Comparison of ENCODE assay signal across 26 mouse cellular contexts in genomic region chr12:95770251-95770650, GRCm38 (mm10).
A peak's percentile ranks its signal among the peaks of the same experiment; 100 is the strongest.
DNase-seq lines count a peak whose midpoint lies in the region; ATAC-seq and TF ChIP-seq lines count a peak whose summit lies in the region.
"Had no signal": no experiment of that assay in that cellular context is flagged by ENCODE, and none has a peak within 500 bp of the region (broad histone marks: within the 10 kb centered on the region; RNA-seq: fewer than 3 reads in every experiment).

No protein-coding gene starts in this region.

- H3K4me3 ChIP-seq in lung, embryonic 14.5 days (ENCODE audit: low read depth, low read length) = no peak overlapping the region
- H3K4me3 ChIP-seq: embryonic facial prominence, embryonic 15.5 days; erythroblast, embryonic 14.5 days; forebrain, embryonic 10.5 days; heart, adult 2 months; heart, embryonic 15.5 days; hindbrain, embryonic 10.5 days; intestine, embryonic 15.5 days had no signal

- no peaks in the 10 kb centered on the region for H3K27me3 ChIP-seq in lung, embryonic 14.5 days (ENCODE audit: insufficient read depth, low read length)
- H3K27me3 ChIP-seq: embryonic facial prominence, embryonic 15.5 days; heart, embryonic 15.5 days; intestine, embryonic 15.5 days had no signal

- no peaks in the 10 kb centered on the region for H3K9me3 ChIP-seq in lung, embryonic 14.5 days (ENCODE audit: low read depth, low read length)
- H3K9me3 ChIP-seq: embryonic facial prominence, embryonic 15.5 days; forebrain, embryonic 10.5 days; heart, embryonic 15.5 days; hindbrain, embryonic 10.5 days; intestine, embryonic 15.5 days had no signal

- peak; percentile 24 for DNase-seq in adrenal gland, adult (ENCODE audit: inconsistent age in 2 of 2, low spot score in 1 of 2)
- no peak for DNase-seq in adrenal gland, adult 2 months
- peak; percentile 28 to 31 for DNase-seq in cerebellum, postnatal 14 days
- peak; percentile 26 for DNase-seq in lung, embryonic 14.5 days
- DNase-seq in lung, postnatal 4 days = no peak
- DNase-seq in skeletal muscle tissue, adult 2 months (ENCODE audit: low read depth, low spot score) = peak; percentile 4
- DNase-seq: B cell, adult 2 months; cerebellum, adult 11 months; cerebellum, adult 8-10 months; embryo, embryonic 11 days; gastrocnemius, postnatal 10 days; heart, adult 2 months; heart, postnatal 14 days had no signal

- no peak overlapping the region for H3K9ac ChIP-seq in lung, embryonic 14.5 days
- H3K9ac ChIP-seq: embryonic facial prominence, embryonic 15.5 days; heart, embryonic 15.5 days; hindbrain, embryonic 14.5 days; intestine, embryonic 15.5 days had no signal

- H3K4me1 ChIP-seq in lung, embryonic 14.5 days (ENCODE audit: insufficient read depth) = no peaks in the 10 kb centered on the region
- H3K4me1 ChIP-seq: forebrain, embryonic 10.5 days; hindbrain, embryonic 10.5 days; intestine, embryonic 15.5 days had no signal

- no peak for TF ChIP-seq CTCF in lung, embryonic 14.5 days (IDR thresholded peaks at IDR 0.05; ENCODE audit: low read depth)

- H3K4me2 ChIP-seq in lung, embryonic 14.5 days = no peak overlapping the region
- H3K4me2 ChIP-seq: embryonic facial prominence, embryonic 15.5 days; heart, embryonic 11.5 days; heart, embryonic 15.5 days; hindbrain, embryonic 14.5 days; intestine, embryonic 15.5 days had no signal

- WGBS in lung, embryonic 14.5 days = 43% methylated on average over 3 of the region's 3 CpGs

- no peak for ATAC-seq in cerebellum, adult (ENCODE audit: insufficient number of reproducible peaks, low FRiP score, low TSS enrichment)
- ATAC-seq in lung, embryonic 14.5 days (ENCODE audit: insufficient read depth) = no peak
- ATAC-seq: activated CD4-positive, CD25-positive, alpha-beta regulatory T cell, adult 4 months; CD4-positive, CD25-positive, alpha-beta regulatory T cell, adult 4 months; forebrain, embryonic 14.5 days; intestine, embryonic 15.5 days had no signal

- no peak overlapping the region for H3K27ac ChIP-seq in lung, embryonic 14.5 days (ENCODE audit: low read depth)
- H3K27ac ChIP-seq: embryonic facial prominence, embryonic 15.5 days; forebrain, embryonic 10.5 days; heart, adult 2 months; heart, embryonic 15.5 days; hindbrain, embryonic 10.5 days; hindbrain, embryonic 14.5 days; intestine, embryonic 15.5 days had no signal

- H3K36me3 ChIP-seq in lung, embryonic 14.5 days (ENCODE audit: insufficient read depth) = no peaks in the 10 kb centered on the region
- H3K36me3 ChIP-seq: embryonic facial prominence, embryonic 15.5 days; forebrain, embryonic 10.5 days; G1E; heart, embryonic 15.5 days; hindbrain, embryonic 10.5 days; intestine, embryonic 15.5 days had no signal

Comparison
In these comparisons a context has a peak if more than half of its experiments do, and no peak if none do; other contexts are left out.
1. DNase-seq: peak in adrenal gland, adult (2 of 2), cerebellum, postnatal 14 days (2 of 2), lung, embryonic 14.5 days (single experiment) and skeletal muscle tissue, adult 2 months (single experiment); none in adrenal gland, adult 2 months (single experiment) and lung, postnatal 4 days (0 of 2).